Mouse (Mus musculus) heart, adult 2 months (tissue): ENCODE data around the gene Gphn.

Experiments
- CTCF ChIP-seq: fragments of 200-600 bp; IDR thresholded peaks from 2 replicates; pipeline ENCODE4 v1.8.1; 2022; ENCODE audit warnings: antibody characterized with exemption, mild to moderate bottlenecking, moderate library complexity
- POLR2A ChIP-seq: fragments of 200-500 bp; IDR thresholded peaks from 2 replicates; pipeline ENCODE4 v1.6.1; 2011; ENCODE audit warnings: mild to moderate bottlenecking, low read depth, low read length, control low read depth; ENCODE audit not compliant: insufficient read depth

DNA sequence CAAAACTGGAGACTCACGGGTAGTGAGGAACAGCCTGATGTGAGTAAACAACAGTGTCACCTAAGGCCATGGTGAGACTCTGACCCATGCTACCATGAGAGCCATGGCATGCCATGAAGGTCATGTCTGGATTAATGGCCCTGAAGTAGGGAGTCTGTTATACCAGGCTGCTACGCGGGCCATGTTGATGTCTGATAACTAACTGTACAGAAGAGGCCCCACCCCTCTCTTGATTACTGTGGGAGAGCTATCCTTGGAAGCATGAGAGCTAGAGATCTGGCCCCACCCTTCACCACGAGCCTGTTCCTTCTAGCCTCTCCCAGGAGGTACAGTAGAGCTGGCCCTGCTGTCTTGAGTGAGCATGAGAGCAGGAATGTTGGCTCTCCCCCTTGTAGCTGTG, 101.8 kb downstream of the Gphn start:
- TF ChIP-seq CTCF = no peak
- TF ChIP-seq POLR2A = no peak
